Mouse (Mus musculus): ENCODE measurements around the gene Apoe. TPM values are rescaled to one million over a fixed set of nuclear protein-coding genes. Genes with fewer than 3 reads are reported as not detected.

Apoe gene
- total RNA-seq, 2 experiments from 2014 or later, result 636 to 2,003 TPM

DNA sequence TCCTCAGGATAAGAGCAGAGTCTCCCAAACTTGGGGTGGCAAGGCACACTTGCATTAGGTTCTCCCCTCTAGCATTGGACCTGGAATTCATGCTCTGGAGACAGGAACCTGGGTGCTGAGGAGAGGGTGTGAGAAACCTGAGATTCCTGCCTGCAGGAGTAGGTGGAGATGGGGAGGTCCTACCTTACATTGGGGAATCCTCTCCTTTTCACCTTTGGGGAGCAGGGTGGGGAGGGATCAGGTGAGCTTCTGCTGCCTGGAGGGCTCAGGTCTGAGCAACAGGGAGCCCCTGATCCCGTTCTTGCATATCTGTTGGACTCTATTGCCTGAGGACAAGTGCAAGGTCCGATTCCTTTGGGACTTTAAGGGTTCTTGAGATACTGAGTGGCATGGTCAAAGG, 17.8 kb upstream of the Apoe start:
- DNase-seq (ENCODE audit: low spot score in 2 of 2), result no peak

DNA sequence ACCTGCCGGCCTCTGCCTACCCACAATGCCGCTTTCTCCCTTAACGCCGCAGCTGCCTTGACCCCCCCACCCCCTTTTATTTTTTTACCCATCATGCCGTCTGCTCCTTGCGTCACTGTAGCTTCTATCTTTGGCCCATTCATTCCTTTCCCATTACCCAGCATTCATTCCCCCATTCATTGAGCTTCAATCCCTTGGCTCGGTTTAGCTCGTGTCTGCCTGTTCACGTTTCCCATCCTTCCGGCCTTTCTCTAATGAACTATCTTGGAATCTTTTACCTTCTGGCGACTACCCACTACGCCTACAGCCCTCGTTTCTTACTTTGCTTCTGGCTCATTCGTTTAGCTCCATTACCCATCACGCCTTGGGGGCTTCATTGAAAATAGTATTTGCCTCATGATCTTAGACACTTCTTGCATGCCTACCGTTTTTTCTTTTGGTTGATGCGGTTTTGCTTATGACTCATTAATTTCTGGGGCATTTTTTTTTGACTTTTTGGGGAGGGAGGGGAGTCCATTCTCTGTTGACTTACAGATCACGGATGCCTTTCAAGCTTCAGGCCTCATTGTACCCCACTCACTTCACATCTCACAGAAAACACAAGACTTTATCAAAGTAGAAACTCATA, 17.2 kb upstream of the Apoe start:
- DNase-seq (ENCODE audit: low spot score in 2 of 2), result no peak

DNA sequence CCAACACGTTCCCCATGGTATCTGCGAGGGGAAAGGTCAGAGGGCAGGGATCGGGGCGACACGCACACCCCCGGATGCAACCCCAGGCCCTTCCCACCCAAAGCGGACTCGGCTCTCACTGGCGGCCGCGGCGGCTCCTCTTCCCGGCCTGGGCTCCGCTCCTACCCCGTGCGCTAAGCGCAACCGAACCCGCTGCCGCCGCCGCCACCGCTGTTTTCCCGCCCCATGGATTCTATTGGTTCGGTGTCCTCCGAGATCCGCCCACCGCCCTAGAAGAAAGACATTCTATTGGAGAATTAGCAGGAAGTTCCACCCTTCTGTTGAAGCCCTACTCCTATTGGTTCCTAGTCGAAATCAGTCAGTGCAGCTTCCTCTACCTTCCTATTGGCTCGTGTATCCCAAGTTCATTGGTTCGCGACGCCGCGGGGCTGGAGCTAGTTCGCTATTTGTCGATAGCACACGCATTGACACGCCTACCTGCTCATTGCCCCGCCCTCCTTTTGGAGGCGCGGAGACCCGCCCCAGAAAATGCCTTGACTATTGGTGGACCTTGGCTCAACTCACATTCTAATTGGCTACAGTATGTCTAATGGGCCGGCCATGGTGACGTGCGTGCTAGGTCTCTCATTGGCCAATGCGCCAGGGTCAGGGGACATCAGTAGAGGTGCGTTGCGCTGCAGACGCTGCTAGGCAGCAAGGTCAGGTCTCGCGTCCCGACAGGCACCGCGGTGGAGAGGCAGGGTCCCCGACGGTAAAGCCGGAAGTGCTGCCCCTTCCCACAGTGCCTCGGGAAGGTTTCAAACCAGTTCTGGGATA, 16.5 kb upstream of the Apoe start, which contains the start of gene Tomm40:
TSS of gene Tomm40 (minus strand) at position 200 of the 816 bp plus-strand sequence.
- peak; percentile 81 to 98 for DNase-seq (ENCODE audit: low spot score in 2 of 2)

DNA sequence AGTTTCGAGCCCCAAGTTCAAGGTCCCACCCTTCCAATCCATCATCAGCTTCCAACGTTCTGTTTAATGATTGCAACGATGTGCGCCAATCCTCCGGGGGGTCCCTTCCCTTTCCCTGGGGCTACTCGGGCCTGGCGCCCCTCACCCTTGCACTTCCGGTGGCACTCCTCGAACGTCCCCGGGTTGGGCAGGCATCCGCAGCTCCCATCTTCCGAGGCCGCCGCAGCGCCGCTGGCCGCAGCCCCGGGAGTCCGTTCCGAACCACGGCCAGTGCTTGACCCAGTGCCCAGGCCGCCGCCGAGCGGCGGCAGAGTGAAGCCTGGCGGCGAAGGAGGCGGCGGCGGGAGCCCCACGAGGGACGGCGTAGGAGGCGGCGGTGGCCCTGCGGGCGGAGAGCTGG, 15.8 kb upstream of the Apoe start:
- DNase-seq (ENCODE audit: low spot score in 2 of 2), result no peak

DNA sequence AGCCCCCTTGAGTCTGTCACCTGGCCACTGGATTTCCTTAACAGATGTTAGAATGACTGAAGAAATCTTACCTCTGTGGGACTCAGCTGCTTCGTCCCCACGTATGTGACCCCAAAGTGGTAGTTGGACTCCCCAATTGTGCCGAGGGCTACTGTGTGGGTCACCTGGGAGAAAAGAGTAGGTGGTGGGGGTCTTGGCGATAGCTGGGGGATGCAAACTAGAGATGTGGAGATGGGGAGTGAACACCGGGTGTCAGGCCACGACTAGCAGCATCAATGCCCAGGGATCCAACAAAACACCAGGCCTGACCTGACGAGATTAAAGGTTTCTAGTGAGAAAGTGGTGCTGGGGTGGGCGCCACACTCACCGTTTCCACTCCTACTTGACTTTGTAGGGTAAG, 14.6 kb upstream of the Apoe start:
- DNase-seq (ENCODE audit: low spot score in 2 of 2), result no peak

- no peak for DNase-seq (ENCODE audit: low spot score in 2 of 2)
Measured at GRCm38 (mm10) chr7:19713196-19713595, 14.2 kb upstream of the Apoe start.

DNA sequence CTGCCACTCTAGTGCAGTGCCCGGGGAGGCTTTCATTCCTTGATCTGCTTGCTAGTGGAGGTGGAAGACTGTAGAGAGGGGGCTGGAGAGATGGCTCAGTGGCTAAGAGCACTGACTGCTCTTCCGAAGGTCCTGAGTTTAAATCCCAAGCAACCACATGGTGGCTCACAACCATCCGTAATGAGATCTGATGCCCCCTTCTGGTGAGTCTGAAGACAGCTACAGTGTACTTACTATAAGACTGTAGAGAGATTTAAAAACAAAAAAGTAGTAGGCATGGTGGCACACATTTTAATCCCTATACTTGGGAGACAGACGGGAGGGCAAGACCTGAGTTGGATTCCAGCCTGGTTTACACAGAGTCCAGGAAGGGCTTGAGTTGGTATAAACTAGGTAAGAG, 13.4 kb upstream of the Apoe start:
- no peak for DNase-seq (ENCODE audit: low spot score in 2 of 2)

GRCm38 (mm10) chr7:19710650-19711049, 11.7 kb upstream of the Apoe start:
- DNase-seq (ENCODE audit: low spot score in 2 of 2), result no peak

GRCm38 (mm10) chr7:19705271-19705670, 6.3 kb upstream of the Apoe start:
- no peak for DNase-seq (ENCODE audit: low spot score in 2 of 2)

DNA sequence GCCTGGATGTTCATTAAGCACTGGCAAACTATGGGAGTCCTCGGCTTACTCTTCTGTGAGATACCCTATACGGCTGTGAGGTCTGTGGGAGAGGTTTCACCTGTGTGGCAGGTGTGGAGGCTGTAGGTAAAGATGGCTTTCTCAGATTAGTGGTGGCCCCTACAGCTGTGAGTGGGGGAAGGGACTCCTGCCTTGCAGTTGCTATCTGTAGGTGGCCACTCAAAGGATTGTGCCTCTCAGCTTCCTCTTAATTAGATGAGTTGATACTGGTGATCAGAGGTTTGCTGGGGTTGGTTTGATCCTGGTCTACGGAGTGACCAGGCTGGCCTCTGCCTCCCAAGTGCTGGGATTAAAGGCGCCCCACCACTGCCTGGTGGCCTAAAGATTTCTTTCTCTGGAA, 5.5 kb upstream of the Apoe start:
- no peak for DNase-seq (ENCODE audit: low spot score in 2 of 2)

- no peak for DNase-seq (ENCODE audit: low spot score in 2 of 2)
Measured at GRCm38 (mm10) chr7:19702859-19703555, 4.0 kb upstream of the Apoe start.

DNA sequence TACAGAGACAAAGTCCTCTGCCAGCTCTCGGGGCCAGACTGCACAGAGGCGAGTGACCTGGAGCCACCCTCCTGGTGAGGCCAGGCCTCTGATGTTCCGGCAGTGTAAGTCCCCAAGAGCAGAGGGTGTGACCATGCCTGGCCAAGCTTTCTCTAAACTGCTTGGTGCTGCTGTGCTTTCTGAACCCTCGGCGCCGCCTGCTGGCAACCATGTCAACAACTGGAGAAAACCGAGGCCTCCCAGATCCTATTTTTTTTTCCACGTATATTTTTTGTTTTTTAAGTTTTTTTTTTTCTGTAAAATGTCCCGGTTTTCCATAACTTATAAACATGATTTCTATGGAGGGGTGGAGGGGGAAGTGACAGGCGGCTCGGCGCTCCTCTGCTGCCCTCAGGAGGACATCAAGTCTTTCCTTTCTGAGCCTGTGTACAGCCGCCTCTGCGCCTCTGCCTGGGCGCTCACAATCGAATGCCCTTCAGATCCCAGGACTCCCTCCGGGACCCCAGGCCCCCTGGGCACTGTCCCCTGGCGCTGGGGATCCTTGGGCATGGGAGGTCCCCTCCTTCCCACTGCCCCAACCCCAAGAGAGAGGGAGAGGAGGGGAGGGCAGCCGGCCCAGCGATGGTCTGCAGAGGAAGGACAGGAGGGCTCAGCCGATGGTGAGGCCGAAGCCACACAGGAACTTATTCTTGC, 2.2 kb upstream of the Apoe start:
- peak in 1 of 2 experiments; percentile 65 for DNase-seq (ENCODE audit: low spot score in 2 of 2)

DNA sequence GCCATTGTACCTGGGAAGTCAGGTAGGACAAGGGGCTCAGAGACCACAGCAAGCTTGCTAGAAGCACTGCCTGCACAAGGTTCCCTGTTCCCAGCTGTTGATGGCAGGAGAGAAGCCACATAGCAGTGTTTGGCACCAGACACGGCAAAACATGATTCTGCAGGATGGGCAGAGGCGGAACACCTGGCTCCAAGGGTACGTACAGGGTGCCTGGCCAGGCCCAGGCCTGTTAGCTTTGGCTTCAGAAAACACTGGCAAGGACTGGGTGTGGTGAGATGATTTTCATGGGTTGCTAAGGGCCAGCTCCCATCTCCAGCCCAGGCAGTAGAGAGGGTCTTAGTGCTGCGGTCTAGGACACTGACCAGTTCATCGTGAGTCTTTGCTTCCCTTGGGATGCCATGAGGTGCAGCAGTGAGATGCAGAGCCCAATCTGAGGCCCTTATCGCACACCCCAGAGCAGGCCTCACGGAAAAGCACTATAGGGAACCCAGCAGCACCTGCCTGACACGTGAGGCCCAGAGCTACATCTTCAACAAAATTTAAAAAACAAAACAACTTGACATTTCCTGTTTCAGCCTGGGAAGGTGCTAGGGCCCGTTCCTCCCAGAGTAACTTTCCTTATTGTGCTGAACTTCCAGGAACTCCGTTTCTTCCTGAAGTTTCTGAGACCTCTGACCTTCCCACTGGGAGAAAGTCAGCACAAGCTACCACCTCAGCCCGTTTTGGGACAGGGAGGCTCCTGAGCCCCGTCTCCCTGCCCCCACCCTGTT, 1.5 kb upstream of the Apoe start:
- no peak for DNase-seq (ENCODE audit: low spot score in 2 of 2)

DNA sequence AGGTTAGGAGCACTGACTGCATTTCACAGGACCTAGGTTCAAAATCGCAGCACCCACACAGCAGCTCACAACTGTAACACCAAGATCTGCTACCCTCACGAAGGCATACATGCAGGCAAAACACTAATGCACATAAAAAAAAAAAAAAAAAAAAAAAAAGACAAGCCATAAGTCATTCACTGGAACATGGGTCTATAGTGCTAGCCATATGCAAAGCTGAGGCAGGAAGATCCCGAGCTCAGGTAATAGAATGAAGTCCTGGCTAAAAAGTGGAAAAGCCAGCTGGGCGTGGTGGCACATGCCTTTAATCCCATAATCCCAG, 800 bp upstream of the Apoe start:
- no peak for DNase-seq (ENCODE audit: low spot score in 2 of 2)

DNA sequence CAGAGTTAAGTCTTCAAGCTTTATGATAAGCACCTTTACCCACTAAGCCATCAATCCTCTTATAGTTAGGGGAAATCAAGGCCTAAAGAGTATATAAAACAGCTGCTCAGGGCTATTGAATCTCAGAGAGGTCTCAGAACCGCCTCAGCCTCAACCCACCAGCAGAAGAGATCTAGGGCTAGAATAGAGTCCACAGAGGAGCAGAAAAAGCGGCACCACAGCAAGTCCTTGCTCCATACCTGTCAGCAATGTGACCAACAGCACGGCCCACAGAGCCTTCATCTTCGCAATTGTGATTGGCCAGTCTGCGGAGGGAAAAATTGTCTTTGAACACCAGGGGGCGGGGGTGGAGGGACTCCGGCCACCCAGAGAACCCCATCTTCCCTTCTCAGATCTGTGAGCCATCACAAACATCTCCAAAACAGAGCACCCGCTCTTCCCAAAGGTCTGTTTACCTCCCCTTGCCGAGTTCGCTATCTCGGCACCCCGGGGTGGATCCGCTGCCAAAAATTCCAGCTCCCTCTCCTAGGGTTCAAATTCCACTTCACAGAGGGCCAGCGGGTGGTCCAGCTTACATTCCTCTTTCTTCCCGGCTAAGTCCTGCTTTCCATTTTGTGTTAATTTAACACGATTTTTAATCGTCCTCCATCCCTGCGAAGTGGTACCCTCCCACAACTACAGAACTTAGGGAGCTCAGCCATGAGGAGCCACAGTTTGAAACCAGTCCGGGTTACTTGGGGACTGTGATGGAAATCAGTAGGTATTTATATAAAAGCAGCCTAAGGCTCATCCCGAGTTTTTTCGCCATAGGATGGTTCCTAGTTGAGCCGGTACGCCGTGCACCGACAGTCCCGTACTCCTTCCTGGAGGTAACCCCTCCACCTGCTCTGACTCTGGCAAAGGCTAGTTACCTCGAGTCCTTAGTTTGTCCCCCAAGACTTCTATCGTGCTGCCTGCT, 760 bp downstream of the Apoe start:
- DNase-seq (ENCODE audit: low spot score in 2 of 2), result no peak

- no peak for DNase-seq (ENCODE audit: low spot score in 2 of 2)
Measured at GRCm38 (mm10) chr7:19696336-19696873, 2.6 kb downstream of the Apoe start.

GRCm38 (mm10) chr7:19695881-19696280, 3.1 kb downstream of the Apoe start:
- no peak for DNase-seq (ENCODE audit: low spot score in 2 of 2)

DNA sequence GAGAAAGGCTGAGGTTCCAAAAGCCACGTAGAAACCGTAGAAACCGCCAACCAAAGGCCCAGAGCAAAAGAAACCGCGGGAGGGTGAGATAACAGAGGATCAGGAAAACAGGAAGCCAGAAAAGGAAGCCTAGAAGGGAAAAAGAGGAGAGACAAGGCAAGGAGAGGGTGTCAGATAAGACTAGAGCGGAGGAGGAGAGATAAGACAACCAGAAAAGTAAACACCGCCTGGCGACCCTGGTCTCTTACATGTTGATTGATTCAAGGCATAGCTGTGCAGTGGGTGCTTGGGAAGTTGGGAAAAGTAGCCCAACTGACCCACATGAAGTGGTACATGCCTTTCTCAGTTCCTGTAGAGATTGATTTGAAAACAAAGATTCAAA, 3.8 kb downstream of the Apoe start:
- DNase-seq (ENCODE audit: low spot score in 2 of 2), result no peak
